ENCODE assay signal across 25 mouse cellular contexts in genomic region chr16:4014040-4014668, GRCm38 (mm10). TPM values are rescaled to one million over a fixed set of nuclear protein-coding genes. Genes with fewer than 3 reads are reported as not detected.
"Had no signal": no experiment of that assay in that cellular context is flagged by ENCODE, and none has a peak within 500 bp of the region (broad histone marks: within the 10 kb centered on the region; RNA-seq: fewer than 3 reads in every experiment).

No protein-coding gene starts in this region.

- H3K27ac ChIP-seq: kidney, postnatal 0 days; limb, embryonic 12.5 days; limb, embryonic 15.5 days; liver, embryonic 14.5 days; lung, embryonic 15.5 days; midbrain, embryonic 10.5 days; midbrain, embryonic 13.5 days; neural tube, embryonic 13.5 days had no signal

- H3K27me3 ChIP-seq: limb, embryonic 12.5 days; limb, embryonic 15.5 days; lung, embryonic 15.5 days; midbrain, embryonic 13.5 days; neural tube, embryonic 13.5 days had no signal

- H3K4me3 ChIP-seq: limb, embryonic 12.5 days; limb, embryonic 15.5 days; lung, embryonic 15.5 days; megakaryocyte, embryonic 14.5 days; midbrain, embryonic 10.5 days; midbrain, embryonic 13.5 days; myocyte; neural tube, embryonic 13.5 days had no signal

- H3K9ac ChIP-seq: limb, embryonic 12.5 days; limb, embryonic 15.5 days; liver, embryonic 14.5 days; liver, postnatal 0 days; lung, embryonic 15.5 days; midbrain, embryonic 13.5 days; neural tube, embryonic 13.5 days had no signal

- DNase-seq: kidney, postnatal 25 days; left cerebral cortex, postnatal 4 days; liver, postnatal 0 days; lung, postnatal 10 days; lung, postnatal 36 days; right cerebral cortex, adult 18-20 months; right cerebral cortex, postnatal 25 days; thymus, adult 2 months; thymus, postnatal 14 days; thymus, postnatal 4 days had no signal

- H3K4me1 ChIP-seq: limb, embryonic 12.5 days; limb, embryonic 15.5 days; lung, embryonic 15.5 days; midbrain, embryonic 10.5 days; midbrain, embryonic 13.5 days; neural tube, embryonic 13.5 days had no signal

- H3K9me3 ChIP-seq: limb, embryonic 12.5 days; limb, embryonic 15.5 days; lung, embryonic 15.5 days had no signal

- H3K36me3 ChIP-seq: limb, embryonic 12.5 days; limb, embryonic 15.5 days; lung, embryonic 15.5 days; midbrain, embryonic 10.5 days; midbrain, embryonic 13.5 days; neural tube, embryonic 13.5 days had no signal

RNA-seq across cellular contexts. Expression of gene Dnase1, which starts 22.6 kb away (rescaled TPM):
- total RNA-seq: layer of hippocampus, adult 8-10 months; layer of hippocampus, postnatal 10 days; left cerebral cortex, adult 8-10 months; left cerebral cortex, postnatal 14 days; left cerebral cortex, postnatal 4 days; monocyte, adult 5-6 weeks had no signal
